In the genomic region with DNA sequence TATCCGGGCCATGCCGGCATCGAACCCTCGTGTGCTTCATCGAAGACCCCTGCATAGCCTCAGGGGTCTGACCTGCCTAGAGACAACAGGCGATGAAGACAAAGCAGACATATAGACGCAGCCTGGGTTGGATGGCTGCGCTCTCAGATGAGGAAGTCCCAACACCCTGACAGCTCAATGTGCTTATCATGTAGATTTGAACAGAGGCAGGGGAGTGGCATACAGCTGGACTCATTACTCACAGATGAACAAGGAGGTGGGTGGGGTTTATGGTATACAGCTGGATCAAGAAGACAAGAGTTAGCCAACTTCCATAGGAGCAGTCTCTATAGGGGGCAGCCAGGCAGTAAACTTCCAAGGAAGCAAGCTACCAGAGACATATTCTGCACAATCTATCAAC, we compare ENCODE assay signal across 23 mouse cellular contexts. TPM values are rescaled to one million over a fixed set of nuclear protein-coding genes. Genes with fewer than 3 reads are reported as not detected.
DNase-seq lines count a peak whose midpoint lies in the region; ATAC-seq and TF ChIP-seq lines count a peak whose summit lies in the region.
"Had no signal": no experiment of that assay in that cellular context is flagged by ENCODE, and none has a peak within 500 bp of the region (broad histone marks: within the 10 kb centered on the region; RNA-seq: fewer than 3 reads in every experiment).

No protein-coding gene starts in this region.

- H3K9ac ChIP-seq in intestine, embryonic 14.5 days (ENCODE audit: low read length): no peak overlapping the region
- peak overlapping the region; percentile 30 for H3K9ac ChIP-seq in liver, embryonic 16.5 days (ENCODE audit: low read depth, low read length)
- no peak overlapping the region for H3K9ac ChIP-seq in forebrain, postnatal 0 days
- no peak overlapping the region for H3K9ac ChIP-seq in forebrain, embryonic 15.5 days (replicated peaks)
- H3K9ac ChIP-seq: embryonic facial prominence, embryonic 12.5 days; forebrain, embryonic 13.5 days; limb, embryonic 12.5 days; midbrain, embryonic 15.5 days; neural tube, embryonic 12.5 days had no signal

- peak; percentile 9 for DNase-seq in spleen, adult 12 weeks (ENCODE audit: low spot score)
- DNase-seq in spleen, postnatal 10 days (ENCODE audit: low spot score in 2 of 2): no peak
- no peak for DNase-seq in intestine, embryonic 14.5 days (ENCODE audit: low spot score)
- no peak for DNase-seq in adrenal gland, postnatal 10 days
- no peak for DNase-seq in gastrocnemius, postnatal 36 days
- DNase-seq in forebrain, postnatal 0 days: no peak
- DNase-seq: B cell, adult 2 months; cerebellum, postnatal 14 days; gastrocnemius, postnatal 10 days; kidney, adult 8-10 months; kidney, postnatal 4 days; right cerebral cortex, postnatal 4 days; thymus, postnatal 25 days had no signal

- no peak overlapping the region for H3K4me3 ChIP-seq in intestine, embryonic 14.5 days (ENCODE audit: low read depth, low read length)
- no peak overlapping the region for H3K4me3 ChIP-seq in liver, embryonic 16.5 days (ENCODE audit: low read depth, low read length)
- no peak overlapping the region for H3K4me3 ChIP-seq in forebrain, postnatal 0 days (ENCODE audit: low read depth, low read length)
- no peak overlapping the region for H3K4me3 ChIP-seq in forebrain, embryonic 15.5 days
- H3K4me3 ChIP-seq: embryonic facial prominence, embryonic 12.5 days; forebrain, embryonic 13.5 days; hindbrain, embryonic 10.5 days; limb, embryonic 12.5 days; midbrain, embryonic 15.5 days; neural tube, embryonic 12.5 days had no signal

- no peak for TF ChIP-seq CTCF in forebrain, postnatal 0 days (IDR thresholded peaks at IDR 0.05; ENCODE audit: low read depth)

- no peaks in the 10 kb centered on the region for H3K4me1 ChIP-seq in intestine, embryonic 14.5 days (replicated peaks; ENCODE audit: control insufficient read depth, insufficient read depth, low read length)
- peaks cover 17% of the 10 kb centered on the region for H3K4me1 ChIP-seq in liver, embryonic 16.5 days (ENCODE audit: control insufficient read depth, low read depth, low read length)
- H3K4me1 ChIP-seq in forebrain, postnatal 0 days (ENCODE audit: insufficient read depth): no peaks in the 10 kb centered on the region
- no peaks in the 10 kb centered on the region for H3K4me1 ChIP-seq in forebrain, embryonic 15.5 days
- H3K4me1 ChIP-seq: embryonic facial prominence, embryonic 12.5 days; forebrain, embryonic 13.5 days; hindbrain, embryonic 10.5 days; limb, embryonic 12.5 days; midbrain, embryonic 15.5 days; neural tube, embryonic 12.5 days had no signal

- 90% methylated on average over 8 of the region's 8 CpGs for WGBS in intestine, embryonic 14.5 days
- WGBS in liver, embryonic 16.5 days (ENCODE audit: insufficient replicate concordance): 36% methylated on average over 8 of the region's 8 CpGs
- WGBS in forebrain, postnatal 0 days: 93% methylated on average over 8 of the region's 8 CpGs
- 91% methylated on average over 8 of the region's 8 CpGs for WGBS in forebrain, embryonic 15.5 days

- H3K27ac ChIP-seq in intestine, embryonic 14.5 days (ENCODE audit: low read depth): no peak overlapping the region
- peak overlapping the region; percentile 64 for H3K27ac ChIP-seq in liver, embryonic 16.5 days (ENCODE audit: low read length)
- no peak overlapping the region for H3K27ac ChIP-seq in forebrain, postnatal 0 days (ENCODE audit: low read depth, low read length)
- no peak overlapping the region for H3K27ac ChIP-seq in forebrain, embryonic 15.5 days (replicated peaks)
- H3K27ac ChIP-seq: embryonic facial prominence, embryonic 12.5 days; forebrain, embryonic 13.5 days; hindbrain, embryonic 10.5 days; limb, embryonic 12.5 days; midbrain, embryonic 15.5 days; neural tube, embryonic 12.5 days had no signal

- H3K36me3 ChIP-seq in intestine, embryonic 14.5 days (ENCODE audit: control insufficient read depth, insufficient read depth, low read length): no peaks in the 10 kb centered on the region
- H3K36me3 ChIP-seq in liver, embryonic 16.5 days (ENCODE audit: control insufficient read depth, insufficient read depth): no peaks in the 10 kb centered on the region
- no peaks in the 10 kb centered on the region for H3K36me3 ChIP-seq in forebrain, postnatal 0 days (ENCODE audit: insufficient read depth)
- H3K36me3 ChIP-seq in forebrain, embryonic 15.5 days: no peaks in the 10 kb centered on the region
- H3K36me3 ChIP-seq: embryonic facial prominence, embryonic 12.5 days; hindbrain, embryonic 10.5 days; limb, embryonic 12.5 days; midbrain, embryonic 15.5 days; neural tube, embryonic 12.5 days had no signal

- no peaks in the 10 kb centered on the region for H3K9me3 ChIP-seq in intestine, embryonic 14.5 days (ENCODE audit: control insufficient read depth, low read length)
- no peaks in the 10 kb centered on the region for H3K9me3 ChIP-seq in liver, embryonic 16.5 days (replicated peaks; ENCODE audit: control insufficient read depth, low read length)
- no peaks in the 10 kb centered on the region for H3K9me3 ChIP-seq in forebrain, postnatal 0 days (ENCODE audit: low read length)
- H3K9me3 ChIP-seq in forebrain, embryonic 15.5 days: no peaks in the 10 kb centered on the region
- H3K9me3 ChIP-seq: embryonic facial prominence, embryonic 12.5 days; forebrain, embryonic 13.5 days; hindbrain, embryonic 10.5 days; limb, embryonic 12.5 days; midbrain, embryonic 15.5 days; neural tube, embryonic 12.5 days had no signal

- H3K4me2 ChIP-seq in intestine, embryonic 14.5 days (ENCODE audit: low read length): no peak overlapping the region
- peak overlapping the region; percentile 48 for H3K4me2 ChIP-seq in liver, embryonic 16.5 days (ENCODE audit: low read depth, low read length)
- no peak overlapping the region for H3K4me2 ChIP-seq in forebrain, postnatal 0 days (ENCODE audit: low read depth)
- no peak overlapping the region for H3K4me2 ChIP-seq in forebrain, embryonic 15.5 days (replicated peaks)
- H3K4me2 ChIP-seq: embryonic facial prominence, embryonic 12.5 days; forebrain, embryonic 13.5 days; heart, embryonic 11.5 days; limb, embryonic 12.5 days; midbrain, embryonic 15.5 days; neural tube, embryonic 12.5 days had no signal

- H3K27me3 ChIP-seq in intestine, embryonic 14.5 days (replicated peaks; ENCODE audit: control insufficient read depth, insufficient read depth, low read length): no peaks in the 10 kb centered on the region
- H3K27me3 ChIP-seq in liver, embryonic 16.5 days (ENCODE audit: control insufficient read depth, insufficient read depth, low read depth, low read length): no peaks in the 10 kb centered on the region
- no peaks in the 10 kb centered on the region for H3K27me3 ChIP-seq in forebrain, postnatal 0 days (ENCODE audit: insufficient read depth, low read length)
- H3K27me3 ChIP-seq in forebrain, embryonic 15.5 days: no peaks in the 10 kb centered on the region
- H3K27me3 ChIP-seq: embryonic facial prominence, embryonic 12.5 days; forebrain, embryonic 13.5 days; limb, embryonic 12.5 days; midbrain, embryonic 15.5 days; neural tube, embryonic 12.5 days had no signal

- ATAC-seq in intestine, embryonic 14.5 days (replicated peaks; ENCODE audit: low FRiP score, low TSS enrichment, low read depth): 0 out of 2 replicates have a peak, but pooled peaks have one; percentile 30
- ATAC-seq in liver, embryonic 16.5 days (ENCODE audit: low read depth): peak; percentile 97
- no peak for ATAC-seq in forebrain, postnatal 0 days
- no peak for ATAC-seq in forebrain, embryonic 15.5 days (replicated peaks)
- ATAC-seq: forebrain, embryonic 13.5 days; midbrain, embryonic 15.5 days had no signal

- intact Hi-C loops in gastrocnemius, postnatal 36 days (cut with DNase I): loop anchor here (5.0 kb wide), 1 partner anchor 148 kb away; no protein-coding TSS in a partner anchor

RNA-seq across cellular contexts. Expression of a gene that starts 8.5 kb away (rescaled TPM):
- polyA plus RNA-seq in intestine, embryonic 14.5 days (2014; fragmentation: Nextera tagmentation; extraction: Ambion mirVana): 3.8 TPM in 1 of 2 replicates, not detected in the other
- 0.46 and 6.1 TPM in 2 replicates for polyA plus RNA-seq in liver, embryonic 16.5 days (2015; fragmentation: Nextera tagmentation; extraction: Ambion mirVana)
- total RNA-seq in adrenal gland, postnatal 10 days (2021): not detected
- total RNA-seq in gastrocnemius, postnatal 36 days (2021): not detected
- total RNA-seq in forebrain, postnatal 0 days (2014; rRNA removed): not detected in 2 replicates
- not detected in 2 replicates for polyA plus RNA-seq in forebrain, postnatal 0 days (2015; fragmentation: Nextera tagmentation; extraction: Ambion mirVana)
- not detected in 2 replicates for polyA plus RNA-seq in forebrain, embryonic 15.5 days (2015; fragmentation: Nextera tagmentation; extraction: Ambion mirVana)
- total RNA-seq: gastrocnemius, postnatal 10 days had no signal
- polyA plus RNA-seq: embryonic facial prominence, embryonic 12.5 days; forebrain, embryonic 13.5 days; heart, embryonic 11.5 days; hindbrain, embryonic 10.5 days; limb, embryonic 12.5 days; midbrain, embryonic 15.5 days; neural tube, embryonic 12.5 days had no signal

RNA-seq across cellular contexts. Expression of a gene that starts 14.2 kb away (rescaled TPM):
- not detected in 2 replicates for polyA plus RNA-seq in intestine, embryonic 14.5 days (2014; fragmentation: Nextera tagmentation; extraction: Ambion mirVana)
- not detected in 2 replicates for polyA plus RNA-seq in liver, embryonic 16.5 days (2015; fragmentation: Nextera tagmentation; extraction: Ambion mirVana)
- total RNA-seq in adrenal gland, postnatal 10 days (2021): not detected
- not detected for total RNA-seq in gastrocnemius, postnatal 36 days (2021)
- not detected in 2 replicates for total RNA-seq in forebrain, postnatal 0 days (2014; rRNA removed)
- polyA plus RNA-seq in forebrain, postnatal 0 days (2015; fragmentation: Nextera tagmentation; extraction: Ambion mirVana): not detected in 2 replicates
- polyA plus RNA-seq in forebrain, embryonic 15.5 days (2015; fragmentation: Nextera tagmentation; extraction: Ambion mirVana): not detected in 2 replicates
- total RNA-seq: gastrocnemius, postnatal 10 days had no signal
- polyA plus RNA-seq: embryonic facial prominence, embryonic 12.5 days; forebrain, embryonic 13.5 days; heart, embryonic 11.5 days; hindbrain, embryonic 10.5 days; limb, embryonic 12.5 days; midbrain, embryonic 15.5 days; neural tube, embryonic 12.5 days; stomach, embryonic 16.5 days had no signal

RNA-seq across cellular contexts. Expression of a gene that starts 29.3 kb away (rescaled TPM):
- not detected in 2 replicates for polyA plus RNA-seq in intestine, embryonic 14.5 days (2014; fragmentation: Nextera tagmentation; extraction: Ambion mirVana)
- polyA plus RNA-seq in liver, embryonic 16.5 days (2015; fragmentation: Nextera tagmentation; extraction: Ambion mirVana): not detected in 2 replicates
- not detected for total RNA-seq in adrenal gland, postnatal 10 days (2021)
- not detected for total RNA-seq in gastrocnemius, postnatal 36 days (2021)
- total RNA-seq in forebrain, postnatal 0 days (2014; rRNA removed): not detected in 2 replicates
- polyA plus RNA-seq in forebrain, postnatal 0 days (2015; fragmentation: Nextera tagmentation; extraction: Ambion mirVana): not detected in 2 replicates
- polyA plus RNA-seq in forebrain, embryonic 15.5 days (2015; fragmentation: Nextera tagmentation; extraction: Ambion mirVana): not detected in 2 replicates
- total RNA-seq: gastrocnemius, postnatal 10 days had no signal
- polyA plus RNA-seq: embryonic facial prominence, embryonic 12.5 days; forebrain, embryonic 13.5 days; heart, embryonic 11.5 days; hindbrain, embryonic 10.5 days; limb, embryonic 12.5 days; midbrain, embryonic 15.5 days; neural tube, embryonic 12.5 days had no signal

RNA-seq across cellular contexts. Expression of a gene that starts 29.7 kb away (rescaled TPM):
- polyA plus RNA-seq in intestine, embryonic 14.5 days (2014; fragmentation: Nextera tagmentation; extraction: Ambion mirVana): 44.4 and 49.8 TPM in 2 replicates
- polyA plus RNA-seq in liver, embryonic 16.5 days (2015; fragmentation: Nextera tagmentation; extraction: Ambion mirVana): 4.3 and 5.2 TPM in 2 replicates
- 100 to 1,000 TPM; 191 to 264 TPM for total RNA-seq in adrenal gland, postnatal 10 days (2021)
- total RNA-seq in gastrocnemius, postnatal 36 days (2021): 10 to 100 TPM; 84.4 to 94.7 TPM
- total RNA-seq in forebrain, postnatal 0 days (2014; rRNA removed): 13.8 and 22.6 TPM in 2 replicates
- polyA plus RNA-seq in forebrain, postnatal 0 days (2015; fragmentation: Nextera tagmentation; extraction: Ambion mirVana): 2.3 and 2.6 TPM in 2 replicates
- 3.7 and 4.2 TPM in 2 replicates for polyA plus RNA-seq in forebrain, embryonic 15.5 days (2015; fragmentation: Nextera tagmentation; extraction: Ambion mirVana)

Comparison
In these comparisons a context has a peak if more than half of its experiments do, and no peak if none do; other contexts are left out.
1. ATAC-seq: peak in intestine, embryonic 14.5 days (single experiment) and liver, embryonic 16.5 days (single experiment); none in forebrain, postnatal 0 days (single experiment) and forebrain, embryonic 15.5 days (single experiment).